Mouse (Mus musculus) midbrain, embryonic 16.5 days (tissue): ENCODE data around the gene Tmem8b. TPM values are rescaled to one million over a fixed set of nuclear protein-coding genes. Genes with fewer than 3 reads are reported as not detected.

Source experiments
- ATAC-seq: fragments of 200-750 bp; cut with Nextera tagmentation; 2 replicates; pipeline ENCODE4 v1.8.0; 2017; ENCODE audit warnings: moderate TSS enrichment
- H3K27ac ChIP-seq: fragments of 300-500 bp; sonication (generic); 2 replicates; pipeline ENCODE4 v1.5.1; 2014; ENCODE audit warnings: mild to moderate bottlenecking, low read length, mixed read lengths
- H3K27me3 ChIP-seq: fragments of 300-500 bp; sonication (generic); 2 replicates; pipeline ENCODE4 v1.6.1; 2014; ENCODE audit warnings: low read depth, low read length, mixed read lengths; ENCODE audit not compliant: control insufficient read depth, insufficient read depth
- H3K36me3 ChIP-seq: fragments of 300-500 bp; sonication (generic); 2 replicates; pipeline ENCODE4 v1.6.1; 2014; ENCODE audit warnings: mild to moderate bottlenecking, low read length, moderate library complexity, mixed read lengths; ENCODE audit not compliant: control insufficient read depth, insufficient read depth
- H3K4me1 ChIP-seq: fragments of 300-500 bp; sonication (generic); 2 replicates; pipeline ENCODE4 v1.6.1; 2014; ENCODE audit warnings: mild to moderate bottlenecking, low read length, mixed read lengths; ENCODE audit not compliant: control insufficient read depth, insufficient read depth
- H3K4me2 ChIP-seq: fragments of 300-500 bp; sonication (generic); 2 replicates; pipeline ENCODE4 v1.6.1; 2014; ENCODE audit warnings: mild to moderate bottlenecking, low read length, mixed read lengths
- H3K4me3 ChIP-seq: fragments of 300-500 bp; sonication (generic); 2 replicates; pipeline ENCODE4 v1.5.1; 2014; ENCODE audit warnings: low read depth, mild to moderate bottlenecking, low read length, moderate library complexity, mixed read lengths
- H3K9ac ChIP-seq: fragments of 300-500 bp; sonication (generic); 2 replicates; pipeline ENCODE4 v1.6.1; 2014; ENCODE audit warnings: low read depth, low read length, mixed read lengths
- H3K9me3 ChIP-seq: fragments of 300-500 bp; sonication (generic); replicated peaks from 2 replicates; pipeline ENCODE4 v1.6.1; 2014; ENCODE audit warnings: mild to moderate bottlenecking, low read length, mixed read lengths; ENCODE audit not compliant: control insufficient read depth, poor library complexity, severe bottlenecking
- WGBS: fragments of 180-500 bp; shearing (Covaris S2); extraction: QIAGEN DNeasy Blood & Tissue Kit; methylation state at CpG from one replicate; pipeline ENCODE4 v1.1.7; 2014; 5-methylcytosine and 5-hydroxymethylcytosine counted together
- microRNA-seq: library from miRNA; unstranded; fragments of <30 nt; microRNA quantifications from one replicate; pipeline ENCODE4, GENCODE M21; 2017
- polyA plus RNA-seq: library from polyadenylated mRNA; unstranded; fragments of >200 nt; fragmentation: Nextera tagmentation; extraction: Ambion mirVana; gene quantifications from 2 replicates; pipeline ENCODE4 v1.2.1, GENCODE M21; 2015

The Tmem8b gene
- polyA plus RNA-seq, 1 experiment from 2014 or later = 14.9 TPM

DNA sequence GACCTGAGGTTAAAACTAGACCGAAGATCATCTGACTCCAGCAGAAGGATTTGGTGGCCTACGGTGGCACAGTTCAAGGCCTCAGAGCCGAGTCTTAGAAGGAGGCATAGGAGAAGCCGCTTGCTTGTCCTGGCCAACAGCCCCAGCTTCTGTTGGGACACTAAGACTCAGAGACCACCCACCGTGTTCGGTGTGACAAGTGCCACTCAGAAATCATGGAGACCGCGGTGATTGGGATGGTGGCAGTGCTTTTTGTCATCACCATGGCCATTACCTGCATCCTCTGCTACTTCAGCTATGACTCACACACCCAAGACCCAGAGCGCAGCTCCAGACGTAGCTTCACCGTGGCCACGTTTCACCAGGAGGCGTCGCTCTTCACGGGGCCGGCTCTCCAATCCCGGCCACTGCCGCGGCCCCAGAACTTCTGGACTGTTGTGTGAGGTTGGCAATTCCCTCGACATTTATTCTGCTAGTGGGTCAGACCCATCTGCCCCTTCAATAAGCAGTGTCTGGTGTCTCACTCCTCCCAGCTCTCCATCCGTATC, 62.1 kb downstream of the Tmem8b start:
- Histone ChIP-seq H3K4me3 (no peak overlapping the region), H3K4me1 (no peaks in the 10 kb centered on the region), H3K9me3 (no peaks in the 10 kb centered on the region), H3K27ac (no peak overlapping the region), H3K4me2 (no peak overlapping the region), H3K27me3 (no peaks in the 10 kb centered on the region), H3K36me3 (no peaks in the 10 kb centered on the region), H3K9ac (no peak overlapping the region)
- no peak for ATAC-seq
- WGBS = 69% methylated on average over 21 of the region's 21 CpGs

- Histone ChIP-seq H3K27ac (no peak overlapping the region), H3K4me2 (no peak overlapping the region), H3K36me3 (no peaks in the 10 kb centered on the region), H3K4me3 (no peak overlapping the region), H3K9me3 (no peaks in the 10 kb centered on the region), H3K27me3 (no peaks in the 10 kb centered on the region), H3K9ac (no peak overlapping the region), H3K4me1 (no peaks in the 10 kb centered on the region)
- no peak for ATAC-seq
- WGBS = 38% methylated on average over 1 of the region's 1 CpGs
Observed at GRCm38 (mm10) chr4:43732171-43732570, 63.4 kb downstream of the Tmem8b start.

GRCm38 (mm10) chr4:43733186-43733585, 64.4 kb downstream of the Tmem8b start:
- H3K27ac ChIP-seq = no peak overlapping the region
- H3K9ac ChIP-seq = no peak overlapping the region
- H3K4me2 ChIP-seq = no peak overlapping the region
- H3K27me3 ChIP-seq = no peaks in the 10 kb centered on the region
- no peaks in the 10 kb centered on the region for H3K36me3 ChIP-seq
- WGBS = 83% methylated on average over 5 of the region's 5 CpGs
- H3K9me3 ChIP-seq = no peaks in the 10 kb centered on the region
- H3K4me1 ChIP-seq = no peaks in the 10 kb centered on the region
- ATAC-seq = no peak
- H3K4me3 ChIP-seq = no peak overlapping the region

DNA sequence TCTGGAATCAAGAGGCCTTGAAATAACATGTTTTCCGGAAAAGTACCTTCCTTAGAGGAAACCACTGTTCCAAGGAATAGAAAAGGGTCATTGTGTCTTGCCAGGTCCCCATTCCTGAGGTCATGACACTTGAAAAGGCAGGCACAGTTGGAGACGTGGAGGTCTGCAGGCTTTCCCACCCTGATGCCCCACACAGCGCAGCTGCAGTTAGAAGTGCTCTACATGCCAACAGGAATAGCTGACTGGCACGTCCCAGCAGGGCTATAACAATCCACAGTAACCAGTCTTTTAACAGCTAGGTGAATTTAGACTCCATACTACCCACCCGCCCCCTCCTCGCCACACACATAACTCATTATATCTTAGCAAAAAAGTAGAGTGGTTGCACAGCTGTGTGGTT, 68.4 kb downstream of the Tmem8b start:
- Histone ChIP-seq H3K4me1 (no peaks in the 10 kb centered on the region), H3K27ac (no peak overlapping the region), H3K36me3 (no peaks in the 10 kb centered on the region), H3K9me3 (no peaks in the 10 kb centered on the region), H3K4me3 (no peak overlapping the region), H3K4me2 (no peak overlapping the region), H3K27me3 (no peaks in the 10 kb centered on the region), H3K9ac (no peak overlapping the region)
- ATAC-seq = no peak
- WGBS = 67% methylated on average over 6 of the region's 6 CpGs

- H3K36me3 ChIP-seq = no peaks in the 10 kb centered on the region
- H3K4me3 ChIP-seq = no peak overlapping the region
- no peak overlapping the region for H3K9ac ChIP-seq
- WGBS = 76% methylated on average over 8 of the region's 8 CpGs
- H3K27me3 ChIP-seq = no peaks in the 10 kb centered on the region
- no peak overlapping the region for H3K27ac ChIP-seq
- no peaks in the 10 kb centered on the region for H3K9me3 ChIP-seq
- no peak overlapping the region for H3K4me2 ChIP-seq
- H3K4me1 ChIP-seq = no peaks in the 10 kb centered on the region
- ATAC-seq = no peak
Observed at GRCm38 (mm10) chr4:43738989-43739674, 70.4 kb downstream of the Tmem8b start.

GRCm38 (mm10) chr4:43741526-43741925, 72.8 kb downstream of the Tmem8b start:
- no peak overlapping the region for H3K4me2 ChIP-seq
- ATAC-seq = no peak
- H3K9ac ChIP-seq = no peak overlapping the region
- no peaks in the 10 kb centered on the region for H3K36me3 ChIP-seq
- H3K27ac ChIP-seq = no peak overlapping the region
- H3K27me3 ChIP-seq = no peaks in the 10 kb centered on the region
- no peaks in the 10 kb centered on the region for H3K9me3 ChIP-seq
- H3K4me3 ChIP-seq = no peak overlapping the region
- WGBS = 65% methylated on average over 5 of the region's 5 CpGs
- no peaks in the 10 kb centered on the region for H3K4me1 ChIP-seq

Small RNAs within 50 kb of the gene (microRNA-seq; reads per million reads assigned to microRNA genes)
- not detected for gene Gm25262

Other genes with a start within 250 kb of the Tmem8b start
- 1.6 and 2.3 TPM in 2 replicates for gene Fam166b, start 239.8 kb upstream of the Tmem8b start, polyA plus RNA-seq
- 10.7 and 11.2 TPM in 2 replicates for gene Tesk1, start 227.0 kb upstream of the Tmem8b start, polyA plus RNA-seq
- gene Cd72, start 214.3 kb upstream of the Tmem8b start, polyA plus RNA-seq = 5.0 and 5.8 TPM in 2 replicates
- gene Sit1, start 185.2 kb upstream of the Tmem8b start, polyA plus RNA-seq = not detected in 2 replicates
- gene Ccdc107, start 176.1 kb upstream of the Tmem8b start, polyA plus RNA-seq = 81.1 and 90.3 TPM in 2 replicates
- 4.4 and 7.3 TPM in 2 replicates for gene Arhgef39, start 169.3 kb upstream of the Tmem8b start, polyA plus RNA-seq
- gene Car9, start 162.0 kb upstream of the Tmem8b start, polyA plus RNA-seq = 0.21 TPM in 1 of 2 replicates, not detected in the other
- 7.3 and 8.3 TPM in 2 replicates for gene Tpm2, start 145.2 kb upstream of the Tmem8b start, polyA plus RNA-seq
- 83.4 and 83.7 TPM in 2 replicates for gene Creb3, start 106.6 kb upstream of the Tmem8b start, polyA plus RNA-seq
- gene Tln1, start 106.3 kb upstream of the Tmem8b start, polyA plus RNA-seq = 59.3 and 62.9 TPM in 2 replicates
- 15.2 and 22.5 TPM in 2 replicates for gene Rgp1, start 90.3 kb upstream of the Tmem8b start, polyA plus RNA-seq
- 61.3 and 61.9 TPM in 2 replicates for gene Gba2, start 90.1 kb upstream of the Tmem8b start, polyA plus RNA-seq
- 1.1 TPM in 1 of 2 replicates, not detected in the other for gene Msmp, start 84.5 kb upstream of the Tmem8b start, polyA plus RNA-seq
- 13.5 and 14.7 TPM in 2 replicates for gene Npr2, start 37.0 kb upstream of the Tmem8b start, polyA plus RNA-seq
- gene Spag8, start 15.4 kb upstream of the Tmem8b start, polyA plus RNA-seq = 8.3 and 11.8 TPM in 2 replicates
- 57.9 and 61.0 TPM in 2 replicates for gene Hint2, start 12.5 kb upstream of the Tmem8b start, polyA plus RNA-seq
- gene Fam221b, start 174 bp downstream of the Tmem8b start, polyA plus RNA-seq = 0.97 and 1.1 TPM in 2 replicates
- gene Olfr70, start 31.8 kb downstream of the Tmem8b start, polyA plus RNA-seq = not detected in 2 replicates
- gene Olfr71, start 41.3 kb downstream of the Tmem8b start, polyA plus RNA-seq = 0.06 TPM in 1 of 2 replicates, not detected in the other
- gene Hrct1, start 58.2 kb downstream of the Tmem8b start, polyA plus RNA-seq = 0.29 and 0.34 TPM in 2 replicates
- gene Spaar, start 61.1 kb downstream of the Tmem8b start, polyA plus RNA-seq = 0.15 TPM in 1 of 2 replicates, not detected in the other
- not detected in 2 replicates for gene Olfr159, start 102.0 kb downstream of the Tmem8b start, polyA plus RNA-seq
- not detected in 2 replicates for gene Olfr156, start 154.9 kb downstream of the Tmem8b start, polyA plus RNA-seq
- not detected in 2 replicates for gene Olfr157, start 171.2 kb downstream of the Tmem8b start, polyA plus RNA-seq
- not detected in 2 replicates for gene Olfr155, start 182.6 kb downstream of the Tmem8b start, polyA plus RNA-seq
- 4.4 and 6.1 TPM in 2 replicates for gene Reck, start 206.6 kb downstream of the Tmem8b start, polyA plus RNA-seq